Mouse (Mus musculus) lung, adult 2 months (tissue): ENCODE results near the gene Mastl.

Experiments used
- CTCF ChIP-seq: fragments of 200-500 bp; IDR thresholded peaks from 2 replicates; pipeline ENCODE4 v1.5.1; 2011; ENCODE audit warnings: mild to moderate bottlenecking, low read length, control low read depth; ENCODE audit not compliant: insufficient read depth
- POLR2A ChIP-seq: fragments of 200-500 bp; IDR thresholded peaks from 2 replicates; pipeline ENCODE4 v1.6.1; 2011; ENCODE audit warnings: low read depth, mild to moderate bottlenecking, control low read depth, low read length, borderline replicate concordance; ENCODE audit errors: extremely low read depth

DNA sequence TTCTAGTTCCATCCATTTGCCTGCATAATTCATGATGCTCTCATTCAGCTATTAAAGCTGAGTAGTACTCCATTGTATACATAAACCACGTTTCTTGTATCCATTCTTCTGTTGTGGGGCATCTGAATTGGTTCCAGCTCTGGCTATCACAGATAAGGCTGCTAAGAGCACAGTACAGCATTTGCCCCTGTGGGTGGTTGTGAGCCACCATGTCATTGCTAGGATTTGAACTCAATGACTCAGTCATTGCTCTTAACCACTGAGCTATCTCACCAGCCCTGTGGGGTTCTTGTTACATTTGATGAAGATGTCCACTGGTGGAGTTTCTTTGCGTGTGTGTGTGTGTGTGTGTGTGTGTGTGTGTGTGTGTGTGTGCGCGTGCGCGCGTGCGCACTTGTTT is 71.3 kb downstream of the Mastl start:
- TF ChIP-seq CTCF, result no peak
- TF ChIP-seq POLR2A, result no peak
